Mouse (Mus musculus) spleen, postnatal 36 days (tissue): ENCODE measurements around the gene Cldn10.
"Not testable (repeated sequence)": the region's sequence is repeated elsewhere in the genome, so short reads cannot be mapped to it uniquely, and the experiment has no call there.

ENCODE experiments used
- DNase-seq, 2 experiments: peaks; one replicate each; pipeline ENCODE4 v3.0.0; 2022; ENCODE audit warnings: low spot score in 2 of 2, mixed read lengths in 1 of 2

The Cldn10 gene

GRCm38 (mm10) chr14:118787621-118788020, at the start of gene Cldn10:
Gene Cldn10, plus strand, starts transcription at chr14:118787908.
- no peak for DNase-seq

GRCm38 (mm10) chr14:118741780-118742179, 45.9 kb upstream of the Cldn10 start:
- DNase-seq: no peak

GRCm38 (mm10) chr14:118742862-118743261, 44.8 kb upstream of the Cldn10 start:
- DNase-seq: no peak

- DNase-seq: no peak
These were observed 38.6 kb upstream of the Cldn10 start for GRCm38 (mm10) chr14:118749068-118749467.

- no peak for DNase-seq
These were observed 38.0 kb upstream of the Cldn10 start for GRCm38 (mm10) chr14:118749715-118750114.

- DNase-seq: peak; percentile 26 to 46
These were observed 37.1 kb upstream of the Cldn10 start for GRCm38 (mm10) chr14:118750505-118751192.

GRCm38 (mm10) chr14:118751193-118751753, 36.4 kb upstream of the Cldn10 start:
- DNase-seq: no peak

GRCm38 (mm10) chr14:118756015-118756414, 31.7 kb upstream of the Cldn10 start:
- DNase-seq: no peak

- no peak for DNase-seq
These were observed 31.1 kb upstream of the Cldn10 start for GRCm38 (mm10) chr14:118756566-118756965.

GRCm38 (mm10) chr14:118763362-118763761, 24.3 kb upstream of the Cldn10 start:
- not testable (repeated sequence) for DNase-seq

GRCm38 (mm10) chr14:118763917-118764495, 23.7 kb upstream of the Cldn10 start:
- DNase-seq: no peak

- no peak for DNase-seq
These were observed 22.4 kb upstream of the Cldn10 start for GRCm38 (mm10) chr14:118765306-118765705.

GRCm38 (mm10) chr14:118765951-118766350, 21.8 kb upstream of the Cldn10 start:
- DNase-seq: no peak

- DNase-seq: no peak
These were observed 21.3 kb upstream of the Cldn10 start for GRCm38 (mm10) chr14:118766368-118766767.

GRCm38 (mm10) chr14:118767673-118768353, 19.9 kb upstream of the Cldn10 start:
- peak; percentile 67 to 77 for DNase-seq

GRCm38 (mm10) chr14:118768354-118768713, 19.4 kb upstream of the Cldn10 start:
- DNase-seq: no peak

- no peak for DNase-seq
These were observed 14.0 kb upstream of the Cldn10 start for GRCm38 (mm10) chr14:118773668-118774067.

GRCm38 (mm10) chr14:118774507-118775428, 12.9 kb upstream of the Cldn10 start:
- DNase-seq: peak in 1 of 2 experiments; percentile 27

- no peak for DNase-seq
These were observed 12.2 kb upstream of the Cldn10 start for GRCm38 (mm10) chr14:118775554-118775953.

GRCm38 (mm10) chr14:118776372-118776771, 11.3 kb upstream of the Cldn10 start:
- no peak for DNase-seq

- DNase-seq: no peak
These were observed 10.2 kb upstream of the Cldn10 start for GRCm38 (mm10) chr14:118777478-118777877.

- DNase-seq: no peak
These were observed 6.1 kb upstream of the Cldn10 start for GRCm38 (mm10) chr14:118781601-118782000.
